Comparison of ENCODE assay signal across 8 mouse cellular contexts in genomic region chr16:76129982-76130381, GRCm38 (mm10).
DNase-seq lines count a peak whose midpoint lies in the region.

No protein-coding gene starts in this region.

- intact Hi-C loops in gastrocnemius, postnatal 14 days (cut with DNase I; ENCODE audit: low total_unique reads), result no loop called here

- peak; percentile 7 for DNase-seq in gastrocnemius, adult 18-20 months (ENCODE audit: low spot score)
- DNase-seq in gastrocnemius, postnatal 14 days, result no peak
- peak; percentile 29 for DNase-seq in urinary bladder, postnatal 25 days (ENCODE audit: low spot score)
- DNase-seq in urinary bladder, postnatal 10 days (ENCODE audit: low spot score), result no peak
- DNase-seq in hindlimb bud, embryonic 11.5 days (ENCODE audit: extremely low spot score, low read depth, low spot score), result peak; percentile 20
- DNase-seq in naive thymus-derived CD4-positive, alpha-beta T cell, adult 2 months (ENCODE audit: low read depth), result peak; percentile 68
- DNase-seq in cerebellum, adult 18-20 months, result no peak
- no peak for DNase-seq in ovary, adult 18-20 months (ENCODE audit: low spot score)

Comparison
In these comparisons a context has a peak if more than half of its experiments do, and no peak if none do; other contexts are left out.
1. DNase-seq: peak in gastrocnemius, adult 18-20 months (single experiment), urinary bladder, postnatal 25 days (single experiment), hindlimb bud, embryonic 11.5 days (single experiment) and naive thymus-derived CD4-positive, alpha-beta T cell, adult 2 months (single experiment); none in gastrocnemius, postnatal 14 days (single experiment), urinary bladder, postnatal 10 days (single experiment), cerebellum, adult 18-20 months (0 of 2) and ovary, adult 18-20 months (single experiment).